Mouse (Mus musculus) brown adipose tissue, adult 24 weeks (tissue): ENCODE results near the gene Brca2. TPM values are rescaled to one million over a fixed set of nuclear protein-coding genes. Genes with fewer than 3 reads are reported as not detected.
"Not testable (repeated sequence)": the region's sequence is repeated elsewhere in the genome, so short reads cannot be mapped to it uniquely, and the experiment has no call there.

Experiments
- H3K27ac ChIP-seq: fragments of 200-500 bp; replicated peaks from 2 replicates; pipeline ENCODE4 v1.5.1; 2012; ENCODE audit warnings: low read depth, mild to moderate bottlenecking, low read length
- H3K4me1 ChIP-seq: fragments of 200-500 bp; 2 replicates; pipeline ENCODE4 v1.6.1; 2012; ENCODE audit warnings: low read length, mixed read lengths; ENCODE audit not compliant: control insufficient read depth, insufficient read depth, insufficient read length
- H3K4me3 ChIP-seq: fragments of 200-500 bp; 2 replicates; pipeline ENCODE4 v1.5.1; 2012; ENCODE audit warnings: low read depth, mild to moderate bottlenecking, low read length, moderate library complexity; ENCODE audit not compliant: insufficient read depth
- polyA plus RNA-seq: library from polyadenylated mRNA; stranded (reverse); fragments of >200 nt; gene quantifications from 2 replicates; pipeline ENCODE4 v1.2.4, GENCODE M21; 2012; ENCODE audit not compliant: missing spikeins, insufficient read depth, insufficient read length

The Brca2 gene
- polyA plus RNA-seq: 1.4 and 3.6 TPM in 2 replicates

DNA sequence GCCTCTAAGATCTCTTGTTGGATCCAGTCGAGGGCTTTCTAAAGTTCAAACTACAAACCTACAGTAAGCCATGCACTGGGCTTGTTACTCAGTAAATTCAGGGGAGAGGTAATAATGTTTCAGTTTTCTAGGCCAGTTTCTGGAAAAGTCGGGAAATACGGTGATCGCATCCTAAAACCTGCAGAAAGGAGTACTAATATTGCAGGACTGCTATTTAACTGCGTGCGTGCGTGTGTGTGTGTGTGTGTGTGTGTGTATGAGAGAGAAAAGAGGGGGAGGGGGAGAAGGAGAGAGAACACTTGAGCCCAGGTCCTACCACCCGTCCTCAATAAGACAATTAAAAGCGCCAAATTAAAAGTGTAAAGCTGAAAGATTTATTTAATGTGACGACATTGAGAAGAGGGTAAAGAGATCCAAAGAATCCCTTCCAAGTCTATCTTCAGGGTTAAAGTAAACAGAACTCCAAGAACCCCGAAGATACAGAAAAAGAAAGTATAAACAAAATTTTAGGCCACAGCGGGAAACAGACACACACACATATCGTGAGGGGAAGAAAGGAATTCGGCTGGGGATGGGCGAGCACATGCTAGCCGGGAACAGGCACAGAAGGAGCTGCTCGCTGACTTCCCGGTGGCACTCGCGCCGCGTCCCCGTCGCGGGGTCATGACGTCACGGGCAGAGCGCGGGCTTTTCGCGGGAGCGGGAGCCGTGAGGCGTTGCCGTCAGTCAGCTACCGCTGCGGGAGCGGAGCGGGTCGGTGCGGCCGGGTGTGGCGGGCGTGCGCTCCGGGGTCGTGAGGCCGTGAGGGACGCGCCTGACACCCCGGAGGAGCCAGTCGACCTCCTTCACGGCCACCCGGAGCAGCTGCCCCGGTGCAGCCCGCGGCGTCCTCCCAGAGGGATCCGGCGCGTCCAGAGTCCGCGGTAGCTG is at the start of gene Brca2:
Brca2 (plus strand) TSS at position 694 of the 930 bp plus-strand sequence.
- Histone ChIP-seq H3K4me1 (no peaks in the 10 kb centered on the region), H3K4me3 (peak within 1 kb of the TSS; percentile 85), H3K27ac (peak within 1 kb of the TSS; percentile 57)

DNA sequence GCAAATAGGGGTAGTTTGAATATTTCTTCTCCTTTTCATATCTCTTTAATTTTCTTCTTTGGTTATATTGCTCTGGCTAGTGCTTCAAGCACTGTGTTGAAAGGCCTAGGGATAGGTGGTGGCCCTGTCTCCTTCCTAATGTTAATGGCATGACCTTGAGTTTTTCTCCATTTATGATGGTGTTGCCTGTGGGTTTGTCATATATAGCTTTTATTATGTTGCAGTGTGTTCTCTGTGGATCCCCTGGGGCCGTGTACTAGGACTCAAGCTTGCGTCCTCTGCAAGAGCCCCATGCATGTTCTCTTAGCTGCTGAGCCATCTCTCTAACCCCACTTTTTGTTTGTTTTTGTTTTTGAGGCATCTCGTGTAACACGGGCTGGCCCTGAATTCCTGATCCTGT is 45.1 kb upstream of the Brca2 start:
- H3K27ac ChIP-seq: no peak overlapping the region
- H3K4me3 ChIP-seq: no peak overlapping the region
- H3K4me1 ChIP-seq: peaks cover 2% of the 10 kb centered on the region; the same call in 1 of the 2 replicates

DNA sequence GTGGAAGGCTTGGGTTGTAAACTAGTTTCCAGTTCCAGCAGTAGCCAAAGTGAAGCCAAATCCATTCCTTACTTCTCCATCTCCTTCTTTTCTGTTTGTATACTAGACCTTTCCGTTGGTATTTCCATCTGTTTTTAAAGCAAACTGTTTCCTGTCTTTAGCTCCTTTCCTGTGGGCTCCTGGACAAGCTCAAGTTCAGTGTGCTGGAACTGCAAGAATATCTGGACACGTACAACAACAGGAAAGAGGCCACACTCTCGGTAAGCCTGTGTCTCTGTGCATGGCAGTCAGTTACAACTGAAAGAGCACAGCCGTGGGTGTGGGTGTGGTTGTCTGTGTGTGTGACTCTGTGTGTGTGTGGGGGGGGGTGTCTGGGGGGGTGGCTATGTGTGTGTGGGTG is 43.8 kb upstream of the Brca2 start:
- Histone ChIP-seq H3K4me1 (peaks cover 2% of the 10 kb centered on the region; the same call in 1 of the 2 replicates), H3K27ac (peak overlapping the region; percentile 1; the same call in 1 of the 2 replicates), H3K4me3 (no peak overlapping the region)

DNA sequence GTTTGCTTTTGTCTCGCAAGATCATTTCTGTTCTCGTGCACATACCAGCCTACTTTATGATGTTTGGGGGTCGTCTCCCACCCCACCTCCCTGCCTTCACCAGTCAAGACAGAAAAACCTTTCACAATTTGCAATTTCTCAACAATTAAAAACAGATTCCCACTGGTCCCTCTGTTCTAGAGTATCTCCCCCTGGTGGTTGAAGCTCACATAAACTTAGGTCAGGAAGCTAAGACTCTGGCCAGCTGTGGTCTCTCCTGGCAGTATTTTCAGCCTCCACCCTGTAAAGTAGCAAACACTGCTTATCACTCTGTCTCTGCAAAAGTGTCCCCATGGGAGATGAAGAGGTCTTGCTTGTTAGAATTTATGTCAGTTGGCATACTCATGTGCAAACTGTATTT is 37.2 kb upstream of the Brca2 start:
- Histone ChIP-seq H3K4me3 (no peak overlapping the region), H3K4me1 (no peaks in the 10 kb centered on the region), H3K27ac (no peak overlapping the region)

DNA sequence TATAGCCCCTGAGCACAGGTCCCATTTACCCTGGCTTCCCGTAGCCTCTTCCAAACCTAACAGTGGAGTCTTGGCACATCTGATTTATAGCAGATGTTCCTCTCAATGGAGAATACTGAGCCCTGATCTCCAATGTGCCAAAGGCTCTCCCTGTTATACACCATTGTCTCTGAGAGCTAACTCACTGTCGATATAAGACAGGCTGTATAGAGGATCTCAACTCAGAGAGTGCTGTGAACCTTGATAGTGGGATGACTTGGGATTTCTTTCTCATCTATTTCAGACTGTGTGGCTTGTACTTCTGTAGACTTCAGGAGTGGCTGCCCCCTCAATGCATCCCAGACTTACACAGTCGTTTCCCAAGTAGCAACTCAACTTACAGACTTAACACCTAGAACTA is 32.1 kb upstream of the Brca2 start:
- Histone ChIP-seq H3K27ac (no peak overlapping the region), H3K4me3 (no peak overlapping the region), H3K4me1 (no peaks in the 10 kb centered on the region)

DNA sequence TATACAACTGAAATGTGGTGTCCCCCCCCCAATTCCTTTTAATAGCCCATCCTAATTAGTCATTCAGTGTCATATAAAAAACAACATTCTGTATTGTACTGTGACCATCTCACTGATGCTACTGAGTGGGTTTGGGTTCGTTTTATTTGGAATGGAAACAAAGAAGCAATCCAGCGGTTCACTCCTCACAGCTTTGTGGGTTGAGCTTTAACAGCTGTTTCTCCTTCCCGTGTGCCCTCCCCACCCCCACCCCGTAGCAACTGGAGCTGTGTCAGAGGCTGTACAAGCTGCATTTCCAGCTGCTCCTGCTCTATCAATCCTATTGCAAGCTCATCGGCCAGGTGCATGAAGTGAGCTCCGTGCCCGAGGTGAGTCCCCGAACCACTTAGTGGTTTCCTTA is 31.6 kb upstream of the Brca2 start:
- H3K27ac ChIP-seq: no peak overlapping the region
- H3K4me1 ChIP-seq: no peaks in the 10 kb centered on the region
- H3K4me3 ChIP-seq: no peak overlapping the region

DNA sequence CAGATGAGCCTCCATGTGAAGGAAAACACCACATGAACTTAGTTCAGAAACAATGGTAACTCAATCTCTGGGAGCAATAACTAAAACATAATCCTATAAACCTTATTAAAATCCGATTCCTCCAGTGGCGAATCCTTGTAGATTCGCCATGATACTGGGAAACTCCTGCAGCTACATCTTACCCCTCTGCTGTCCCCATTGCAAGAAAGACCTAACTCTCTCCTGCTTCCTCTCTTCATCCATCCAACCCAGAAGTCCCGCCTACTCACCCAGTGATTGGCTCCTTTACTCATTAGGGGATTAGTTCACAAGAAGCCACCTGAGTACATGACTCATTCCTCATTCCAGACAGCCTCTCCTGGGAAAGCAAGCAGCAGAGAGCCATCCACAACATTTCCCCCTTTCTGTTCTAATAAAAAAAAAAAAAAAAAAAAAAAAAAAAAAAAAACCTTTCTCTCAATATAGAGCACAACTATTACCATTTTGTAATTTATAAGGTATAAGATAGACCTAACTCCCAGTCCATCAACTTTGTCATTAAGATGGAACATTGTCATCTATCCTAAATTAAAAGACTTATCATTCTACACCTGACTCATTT is 30.8 kb upstream of the Brca2 start:
- not testable (repeated sequence) for H3K4me1 ChIP-seq, H3K4me3 ChIP-seq, H3K27ac ChIP-seq

DNA sequence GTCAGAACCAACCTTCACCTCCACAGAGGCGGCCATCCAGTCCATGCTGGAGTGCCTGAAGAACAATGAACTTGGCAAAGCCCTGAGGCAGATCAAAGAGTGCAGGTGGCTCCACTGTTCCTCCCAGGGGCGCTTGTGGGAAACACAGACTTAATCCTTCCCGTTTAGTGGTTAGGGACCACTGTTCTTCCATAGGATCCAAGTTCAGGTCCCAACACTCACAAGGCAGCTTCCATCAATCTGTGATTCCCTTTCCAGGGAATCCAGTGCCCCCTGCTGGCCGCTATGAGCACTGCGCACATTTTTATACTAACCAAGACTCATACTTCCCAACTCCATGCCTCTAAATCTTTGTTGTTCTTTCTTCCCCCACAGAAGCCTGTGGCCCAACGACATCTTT is 26.6 kb upstream of the Brca2 start:
- H3K27ac ChIP-seq: no peak overlapping the region
- no peak overlapping the region for H3K4me3 ChIP-seq
- H3K4me1 ChIP-seq: no peaks in the 10 kb centered on the region

DNA sequence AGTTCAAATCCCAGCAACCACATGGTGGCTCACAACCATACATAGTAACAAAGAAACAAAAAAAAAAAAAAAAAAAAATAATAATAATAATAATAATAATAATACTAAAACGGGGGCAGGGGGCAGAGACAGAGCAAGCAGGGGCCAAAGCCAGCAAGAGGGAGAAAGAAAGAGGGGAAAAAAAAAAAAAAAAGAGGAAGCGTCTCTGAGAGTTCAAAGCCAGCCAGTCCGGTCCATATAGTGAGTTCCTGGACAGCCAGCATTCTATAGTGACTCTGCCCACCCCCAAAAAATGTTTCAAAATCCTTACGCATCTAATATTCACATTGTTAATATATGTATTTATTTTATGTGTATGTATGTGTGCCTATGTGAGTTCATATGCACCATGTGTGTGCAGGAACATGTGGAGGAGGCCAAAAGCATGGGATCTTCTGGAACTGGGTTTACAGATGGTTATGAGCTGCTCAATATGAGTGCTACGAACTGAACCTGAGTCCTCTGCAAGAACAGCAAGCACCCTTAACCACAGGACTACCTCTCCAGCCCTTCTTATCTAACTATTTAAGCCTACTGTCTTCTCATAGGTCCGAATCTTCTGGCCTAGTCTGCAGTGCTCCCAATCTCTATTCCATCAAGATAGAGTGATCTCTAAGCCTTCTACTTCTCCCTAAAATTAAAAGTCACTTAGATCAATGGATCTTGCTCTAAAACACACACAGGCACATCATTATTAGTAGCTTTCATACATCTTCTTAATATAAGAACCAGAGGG is 11.8 kb upstream of the Brca2 start:
- H3K4me1 ChIP-seq: no peaks in the 10 kb centered on the region
- no peak overlapping the region for H3K4me3 ChIP-seq
- H3K27ac ChIP-seq: no peak overlapping the region

DNA sequence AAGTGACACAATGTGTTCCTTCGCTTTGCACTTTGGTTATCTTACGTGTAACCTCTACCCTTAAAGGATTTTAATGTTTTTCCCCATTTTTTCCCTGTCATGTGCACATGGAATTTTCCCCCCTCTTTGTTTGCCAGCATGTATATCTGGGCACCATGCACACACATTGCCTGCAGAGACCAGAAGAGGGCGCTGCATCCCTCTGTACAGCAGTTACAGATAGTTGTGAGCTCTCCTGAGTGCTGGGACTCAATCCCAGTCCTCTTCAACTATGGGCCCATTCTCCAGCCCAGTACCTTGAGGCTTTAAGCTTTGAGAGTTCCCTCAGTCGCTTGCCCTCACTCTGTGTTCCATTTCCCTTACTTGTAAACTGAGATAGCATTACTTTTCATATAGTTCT is 9.2 kb upstream of the Brca2 start:
- H3K27ac ChIP-seq: no peak overlapping the region
- no peak overlapping the region for H3K4me3 ChIP-seq
- no peaks in the 10 kb centered on the region for H3K4me1 ChIP-seq

DNA sequence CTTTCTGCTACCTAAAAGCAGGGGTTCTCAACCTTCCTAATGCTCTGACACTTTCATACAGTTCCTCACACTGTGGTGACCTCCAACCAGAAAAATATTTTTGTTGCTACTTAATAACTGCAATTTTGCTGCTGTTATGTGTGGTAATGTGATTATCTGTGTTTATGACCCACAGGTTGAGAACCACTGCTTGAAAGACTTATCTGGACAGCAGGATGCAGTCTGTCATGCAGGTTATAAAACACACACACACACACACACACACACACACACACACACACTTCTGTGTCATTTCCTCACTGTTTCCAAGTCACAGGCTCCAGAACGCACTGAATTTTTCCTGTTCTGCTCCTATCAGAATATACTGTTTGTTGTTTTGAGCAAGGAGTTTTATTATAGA is 8.4 kb upstream of the Brca2 start:
- Histone ChIP-seq H3K4me1 (no peaks in the 10 kb centered on the region), H3K27ac (no peak overlapping the region), H3K4me3 (no peak overlapping the region)

DNA sequence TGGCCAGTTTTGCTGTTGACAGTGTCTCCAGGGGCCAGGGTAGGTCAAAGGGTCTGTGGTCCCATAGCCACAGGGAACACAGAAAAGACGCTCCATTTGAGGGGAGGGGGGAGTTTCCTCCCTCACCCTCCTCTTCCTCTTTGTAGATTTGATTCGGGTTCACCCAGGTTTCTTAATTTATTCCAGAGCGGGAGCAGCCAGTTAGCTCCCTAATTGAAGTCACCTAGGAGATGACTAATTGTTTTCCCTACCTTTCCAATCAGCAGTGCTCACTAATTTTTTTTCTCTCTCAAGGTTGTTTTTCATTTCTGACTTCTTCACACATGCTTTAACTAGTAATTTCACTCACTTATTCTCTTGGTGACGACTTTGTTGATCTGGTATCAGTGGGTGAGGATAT is 4.4 kb upstream of the Brca2 start, which contains the start of gene Zar1l:
Zar1l (minus strand) TSS at position 101 of the 400 bp plus-strand sequence.
- H3K4me1 ChIP-seq: no peaks in the 10 kb centered on the region
- H3K4me3 ChIP-seq: no peak within 1 kb of the TSS
- H3K27ac ChIP-seq: no peak within 1 kb of the TSS

DNA sequence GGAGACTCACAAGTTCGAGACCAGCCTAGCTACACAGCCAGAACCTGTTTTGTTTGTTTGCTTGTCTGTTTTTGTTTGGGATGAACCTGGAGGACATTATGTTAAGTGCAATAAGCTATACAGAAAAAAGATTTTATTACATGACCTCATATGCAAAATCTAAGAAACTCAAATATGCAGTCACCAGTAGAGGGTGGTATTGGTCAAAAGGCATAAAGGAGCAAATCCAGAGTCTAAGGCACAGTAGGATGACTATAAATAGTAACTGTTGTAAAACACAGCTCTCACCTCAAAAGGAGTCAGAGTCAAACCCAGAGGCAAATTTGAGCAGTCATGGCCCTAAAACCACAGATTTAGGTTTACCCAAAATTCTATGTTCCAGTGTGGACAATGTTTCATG is 2.9 kb upstream of the Brca2 start:
- Histone ChIP-seq H3K4me3 (no peak overlapping the region), H3K4me1 (no peaks in the 10 kb centered on the region)

DNA sequence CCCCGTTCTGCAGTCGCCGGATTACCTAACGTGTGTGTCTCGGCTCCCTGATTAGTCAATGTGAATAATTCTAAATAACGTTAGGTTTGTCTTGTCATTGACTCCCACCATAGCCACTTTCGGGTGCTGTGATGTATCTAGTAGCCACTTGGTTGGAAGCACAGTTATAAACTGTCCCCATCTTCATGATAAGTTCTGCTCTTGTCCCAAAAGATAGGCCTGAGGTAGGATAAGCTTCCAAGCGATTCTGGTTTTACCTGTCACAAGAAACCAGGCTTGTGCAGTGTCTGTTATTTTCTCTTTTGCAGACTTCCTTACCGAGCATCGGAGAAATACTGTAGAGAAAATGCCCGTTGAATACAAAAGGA is 421 bp downstream of the Brca2 start:
- Histone ChIP-seq H3K4me1 (no peaks in the 10 kb centered on the region), H3K27ac (no peak overlapping the region), H3K4me3 (peak overlapping the region; percentile 85)

More for the DNA sequence above, 2.9 kb upstream of the Brca2 start:
- no peak overlapping the region for H3K27ac ChIP-seq

DNA sequence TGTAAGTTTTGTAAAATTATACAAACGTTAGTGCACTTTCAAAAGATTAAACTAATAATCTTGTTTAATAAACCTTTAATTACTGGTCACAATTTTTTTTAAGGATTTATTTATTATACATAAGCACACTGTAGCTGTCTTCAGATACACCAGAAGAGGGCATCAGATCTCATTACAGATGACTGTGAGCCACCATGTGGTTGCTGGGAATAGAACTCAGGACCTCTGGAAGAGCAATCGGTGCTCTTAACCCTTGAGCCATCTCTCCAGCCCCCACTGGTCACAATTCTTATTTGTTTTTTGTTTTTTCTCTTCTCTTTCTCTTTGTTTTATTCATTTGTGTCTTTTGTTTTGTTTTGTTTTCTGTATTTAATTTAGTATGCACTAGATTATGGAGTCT is 2.8 kb downstream of the Brca2 start:
- Histone ChIP-seq H3K4me1 (no peaks in the 10 kb centered on the region), H3K4me3 (no peak overlapping the region), H3K27ac (no peak overlapping the region)
